Mouse (Mus musculus) telencephalon, adult 2 months (tissue): ENCODE results near the gene Cnot1.
"Not testable (repeated sequence)": the region's sequence is repeated elsewhere in the genome, so short reads cannot be mapped to it uniquely, and the experiment has no call there.

ENCODE experiments used
- DNase-seq: peaks from one replicate; pipeline ENCODE4 v3.0.0-alpha.2; 2011; ENCODE audit warnings: low read depth, low spot score

Cnot1 gene

DNA sequence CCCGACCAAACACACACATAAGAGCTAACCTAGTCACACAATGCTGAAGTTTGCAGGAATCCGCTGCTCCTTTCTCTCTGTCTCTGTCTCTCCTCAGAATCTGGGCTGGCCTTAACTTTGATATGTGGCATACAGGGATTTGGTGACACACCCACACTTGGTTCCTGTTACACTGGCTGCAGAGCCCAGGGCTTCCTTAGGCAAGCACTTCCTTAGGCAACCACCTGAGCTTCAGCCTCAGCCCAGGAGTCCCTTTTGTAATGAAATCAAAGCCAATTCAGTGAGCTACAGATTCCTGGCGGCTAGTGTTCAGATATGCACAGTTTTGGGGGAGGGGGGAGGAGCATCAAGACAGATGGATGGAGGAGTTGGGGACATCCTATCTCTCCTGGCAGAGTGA is 10.3 kb upstream of the Cnot1 start:
- no peak for DNase-seq

DNA sequence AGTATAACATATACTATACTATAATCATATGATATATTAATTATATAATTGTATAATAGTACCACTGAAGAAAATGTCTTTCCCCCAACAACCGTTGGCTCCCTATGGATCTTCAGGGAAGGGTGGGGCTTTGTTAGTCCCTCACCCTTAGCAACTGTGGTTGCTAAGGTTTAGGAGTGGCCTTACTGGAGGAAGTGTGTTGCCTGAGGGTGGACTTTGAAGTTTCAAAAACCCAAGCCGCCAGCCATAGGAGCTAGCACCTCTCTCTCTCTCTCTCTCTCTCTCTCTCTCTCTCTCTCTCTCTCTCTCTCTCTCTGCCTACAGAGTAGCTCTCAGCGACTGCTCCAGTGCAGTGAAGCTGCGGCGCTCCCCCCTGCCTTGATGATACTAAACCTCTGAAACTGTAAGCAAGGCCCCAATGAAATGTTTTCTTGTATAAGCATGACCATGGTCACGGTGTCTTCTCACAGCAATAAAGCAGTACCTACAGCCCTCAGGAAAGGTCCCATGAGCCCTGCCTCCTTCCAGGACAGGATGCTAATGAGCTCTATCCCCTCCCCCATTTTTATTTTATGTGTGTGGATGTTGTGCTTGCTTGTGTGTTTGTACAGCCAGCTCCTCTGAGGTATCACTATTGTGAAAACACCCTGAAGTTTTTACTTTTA is 8.9 kb upstream of the Cnot1 start:
- no peak for DNase-seq

DNA sequence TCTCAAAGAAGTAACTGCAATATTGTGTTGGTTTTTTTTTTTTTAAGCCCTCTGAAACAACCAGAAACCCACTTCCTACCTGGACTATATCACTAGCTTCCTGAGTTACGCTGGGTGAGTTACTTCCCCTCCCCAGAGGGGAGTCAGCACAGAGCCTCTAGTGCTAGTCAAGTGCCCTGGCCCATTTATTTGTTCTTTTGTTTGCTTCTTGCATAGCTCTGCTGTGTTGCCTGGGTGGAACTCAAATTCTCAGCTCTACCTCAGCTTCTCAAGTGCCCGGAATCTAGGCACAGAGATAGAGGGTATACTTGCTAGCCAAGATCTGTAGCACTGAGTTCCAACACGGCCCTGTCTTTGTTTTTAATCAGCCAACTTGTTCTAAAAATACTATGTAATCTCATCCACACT is 2.9 kb upstream of the Cnot1 start:
- DNase-seq, result no peak

DNA sequence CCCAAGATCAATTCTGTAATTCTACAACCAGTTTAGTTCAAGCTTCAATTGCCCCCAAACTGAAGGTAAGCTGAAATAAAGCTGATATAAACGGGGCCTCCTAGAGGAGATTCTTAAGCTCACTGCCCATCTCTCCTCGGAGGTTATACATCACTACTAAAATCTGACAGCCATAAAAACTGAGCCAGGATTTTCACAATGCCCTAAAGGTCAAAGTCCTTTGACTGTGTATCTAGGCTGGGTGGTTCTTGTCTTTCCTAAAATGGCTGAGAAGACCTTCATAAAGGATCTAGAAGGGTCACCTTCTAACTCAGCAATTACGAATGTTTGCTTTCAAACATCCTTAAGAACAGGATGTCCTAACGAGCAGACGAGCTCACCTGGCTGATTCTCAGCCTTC is 1.9 kb upstream of the Cnot1 start:
- DNase-seq, result no peak

DNA sequence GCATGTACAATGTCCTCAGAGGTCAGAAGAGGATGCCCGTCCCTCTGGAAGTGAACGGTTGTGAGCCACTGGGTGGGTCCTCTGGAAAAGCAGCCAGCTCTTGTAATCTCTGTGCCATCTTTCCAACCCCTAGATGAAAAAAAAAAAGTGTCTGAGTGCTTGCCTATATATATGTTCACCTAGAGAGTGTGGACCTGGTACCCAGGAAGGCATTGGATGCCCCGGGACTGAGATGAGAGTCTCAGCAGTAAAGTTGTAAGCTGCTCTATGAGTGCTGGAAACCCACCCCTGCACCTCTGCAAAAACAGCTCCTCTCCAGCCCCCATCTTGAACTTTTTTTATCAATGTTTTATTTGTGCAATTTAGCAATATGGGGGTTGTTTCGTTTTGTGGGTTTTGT is 1.4 kb upstream of the Cnot1 start:
- DNase-seq, result no peak

DNA sequence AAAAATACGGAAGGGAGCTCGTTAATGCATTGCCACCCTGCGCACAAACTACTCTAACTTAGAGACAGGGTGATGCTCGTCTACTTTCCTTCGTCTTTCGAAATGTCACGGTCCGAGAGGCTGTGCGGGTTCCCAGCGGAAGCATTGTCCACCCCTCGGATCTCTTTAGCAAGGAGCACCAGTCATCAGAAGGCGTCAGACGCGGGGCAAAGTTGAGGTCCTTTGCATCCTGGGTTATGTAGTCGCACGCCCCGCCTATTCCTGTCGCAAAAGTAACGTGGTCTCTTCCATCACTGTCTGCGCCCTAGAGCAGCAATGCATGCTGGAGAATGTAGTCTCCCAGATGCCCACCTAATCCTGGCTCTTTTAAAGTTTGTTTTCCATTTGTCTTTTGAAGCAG is 597 bp upstream of the Cnot1 start:
- peak; percentile 98 for DNase-seq

DNA sequence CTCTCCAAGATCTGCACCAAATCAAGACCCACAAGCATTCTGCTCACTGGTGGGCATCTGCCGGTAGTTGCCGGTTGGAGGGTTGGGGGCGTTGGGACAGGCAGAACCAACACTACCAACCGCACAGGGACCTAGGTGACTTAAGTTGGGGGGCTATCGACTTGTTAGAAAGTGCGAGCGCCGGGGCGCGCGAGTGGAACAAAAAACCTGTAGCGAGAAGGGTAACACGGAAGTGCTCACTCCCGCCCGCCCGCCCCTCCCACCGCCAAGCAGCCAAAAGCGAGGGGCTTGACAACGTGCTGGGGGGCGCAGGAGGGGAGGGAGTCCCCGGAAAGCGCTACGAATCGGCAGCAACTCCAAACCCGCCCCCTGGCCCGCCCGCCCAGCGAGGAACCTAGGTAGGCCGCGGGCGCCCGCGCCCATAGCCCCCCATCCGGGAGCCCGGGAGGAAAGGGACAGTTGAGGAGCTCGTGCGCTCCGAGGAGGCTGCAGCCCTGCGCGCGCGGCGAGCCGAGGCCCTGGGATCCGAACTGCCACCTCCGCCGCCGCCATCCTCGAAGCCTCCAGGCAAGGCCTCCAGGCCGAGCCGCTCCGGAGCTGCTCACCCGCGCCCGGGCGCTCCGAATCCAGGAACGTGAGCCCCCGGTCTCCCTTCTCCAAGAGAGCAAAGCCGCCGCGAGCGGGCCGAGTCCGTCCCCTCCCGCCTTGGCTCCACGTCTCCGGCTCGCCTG is 638 bp downstream of the Cnot1 start:
- DNase-seq, result no peak

DNA sequence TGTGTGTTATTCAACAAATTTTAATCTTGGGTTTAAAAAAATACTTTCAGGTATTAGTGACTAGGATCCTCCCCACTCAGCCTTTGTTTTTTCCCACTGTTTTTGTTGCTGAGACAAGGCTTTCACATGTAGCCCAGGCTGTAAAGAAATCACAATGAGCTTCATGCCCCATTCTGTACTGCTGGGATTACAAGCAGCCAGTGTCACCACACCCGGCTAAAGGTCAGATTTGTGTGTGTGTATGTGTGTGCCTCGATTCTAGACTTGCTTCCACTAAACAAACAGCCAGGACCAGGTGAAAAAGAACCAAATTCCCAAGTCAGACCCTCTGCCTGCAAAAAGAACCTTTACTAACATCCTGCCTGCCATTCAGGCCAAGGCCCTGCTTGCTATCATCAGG is 1.8 kb downstream of the Cnot1 start:
- DNase-seq, result no peak

DNA sequence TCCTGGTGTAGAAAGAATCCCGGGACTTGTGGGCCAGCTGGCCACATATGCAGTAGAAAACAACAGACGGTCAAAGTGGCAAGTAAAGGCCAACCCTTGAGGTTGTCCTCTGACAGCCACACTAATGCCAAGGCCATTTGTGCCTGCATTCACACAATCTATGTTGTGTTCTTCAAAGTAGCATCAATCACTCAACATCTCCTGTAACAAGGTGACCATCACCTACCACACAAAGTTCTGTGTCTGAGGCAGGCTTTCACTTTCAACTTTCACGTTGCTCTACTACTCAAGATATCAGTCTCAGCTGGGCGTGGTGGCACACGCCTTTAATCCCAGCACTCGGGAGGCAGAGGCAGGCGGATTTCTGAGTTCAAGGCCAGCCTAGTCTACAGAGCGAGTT is 5.0 kb downstream of the Cnot1 start:
- DNase-seq, result no peak

DNA sequence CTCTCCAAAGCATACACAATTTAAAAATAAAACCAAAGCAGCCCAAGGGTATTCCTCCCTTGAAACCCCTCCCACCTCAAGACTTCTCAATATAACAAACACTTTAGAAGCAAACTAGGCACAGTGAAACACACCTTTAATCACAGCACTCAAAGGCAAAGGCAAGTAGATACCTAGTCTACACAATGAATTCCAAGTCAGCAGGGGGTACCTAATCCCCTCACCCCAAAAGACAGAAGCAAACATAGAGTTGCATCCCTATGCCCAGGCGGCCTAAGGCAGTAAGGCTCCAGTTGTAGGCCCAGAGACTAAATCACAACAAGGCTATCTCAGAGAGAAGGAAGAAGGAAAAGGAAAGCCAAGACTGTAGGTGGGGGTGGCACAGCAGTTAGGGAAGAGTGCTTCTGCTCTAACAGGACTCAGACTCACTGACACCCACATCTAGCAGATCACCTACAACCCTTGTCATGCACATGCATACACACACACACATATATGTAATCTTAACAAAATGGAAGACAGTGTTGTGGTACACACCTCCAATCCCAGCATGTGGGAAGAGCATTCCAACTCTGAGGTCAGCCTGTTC is 5.7 kb downstream of the Cnot1 start:
- DNase-seq, result no peak

DNA sequence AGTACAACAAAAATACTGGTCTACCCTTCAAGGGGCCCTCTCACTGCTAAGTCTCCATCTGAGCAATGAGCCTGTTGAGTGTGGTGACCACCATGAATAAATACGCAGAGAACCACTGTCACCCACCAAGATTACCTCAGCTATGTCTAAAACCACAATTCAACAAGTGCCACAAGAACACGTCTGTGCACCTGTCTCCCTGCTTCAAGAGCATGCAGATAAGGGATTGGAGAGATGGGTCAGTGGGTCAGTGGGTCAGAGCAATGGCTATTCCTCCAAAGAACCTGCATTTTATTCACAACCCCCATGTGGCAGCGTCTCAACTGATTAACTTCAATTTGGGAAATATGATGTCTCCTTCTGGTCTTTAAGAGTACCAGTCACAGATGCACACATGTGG is 6.9 kb downstream of the Cnot1 start:
- no peak for DNase-seq

DNA sequence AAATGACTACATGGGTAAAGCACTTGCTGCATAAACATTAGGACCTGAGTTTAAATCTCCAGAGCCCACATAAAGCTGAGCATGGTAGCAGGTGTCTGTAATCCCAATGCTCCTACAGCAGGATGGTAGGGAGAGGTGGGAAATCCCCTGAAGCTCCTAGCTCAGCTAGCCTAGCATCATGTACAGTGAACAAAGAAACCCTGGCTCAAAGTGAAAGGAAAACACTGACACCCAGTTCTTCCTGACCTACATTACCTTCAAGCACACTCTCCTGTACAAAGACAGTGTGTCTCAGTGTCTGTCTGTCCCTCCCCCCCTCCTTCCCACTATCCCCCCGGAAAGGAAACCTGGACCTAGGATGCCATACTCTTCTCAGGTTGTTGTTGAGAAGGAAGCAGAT is 7.4 kb downstream of the Cnot1 start:
- no peak for DNase-seq

DNA sequence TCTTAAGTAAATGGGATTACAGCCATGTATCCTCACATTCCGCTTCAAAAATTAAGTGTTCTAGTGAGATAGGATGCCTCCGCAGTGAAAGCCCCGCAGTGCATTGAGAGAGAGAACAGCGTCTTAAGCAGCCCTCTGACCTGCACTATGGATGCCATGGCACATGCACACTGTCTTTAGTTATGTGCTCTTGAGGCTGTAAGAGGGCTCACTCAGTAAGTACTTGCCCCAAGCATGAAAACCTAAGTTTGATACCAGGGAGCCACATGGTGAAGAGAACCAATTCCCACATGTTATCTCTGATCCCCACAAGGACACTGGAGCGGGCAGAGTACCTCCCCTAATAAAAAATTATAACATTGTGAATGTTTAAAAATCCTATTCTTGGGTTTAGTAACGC is 8.1 kb downstream of the Cnot1 start:
- no peak for DNase-seq

DNA sequence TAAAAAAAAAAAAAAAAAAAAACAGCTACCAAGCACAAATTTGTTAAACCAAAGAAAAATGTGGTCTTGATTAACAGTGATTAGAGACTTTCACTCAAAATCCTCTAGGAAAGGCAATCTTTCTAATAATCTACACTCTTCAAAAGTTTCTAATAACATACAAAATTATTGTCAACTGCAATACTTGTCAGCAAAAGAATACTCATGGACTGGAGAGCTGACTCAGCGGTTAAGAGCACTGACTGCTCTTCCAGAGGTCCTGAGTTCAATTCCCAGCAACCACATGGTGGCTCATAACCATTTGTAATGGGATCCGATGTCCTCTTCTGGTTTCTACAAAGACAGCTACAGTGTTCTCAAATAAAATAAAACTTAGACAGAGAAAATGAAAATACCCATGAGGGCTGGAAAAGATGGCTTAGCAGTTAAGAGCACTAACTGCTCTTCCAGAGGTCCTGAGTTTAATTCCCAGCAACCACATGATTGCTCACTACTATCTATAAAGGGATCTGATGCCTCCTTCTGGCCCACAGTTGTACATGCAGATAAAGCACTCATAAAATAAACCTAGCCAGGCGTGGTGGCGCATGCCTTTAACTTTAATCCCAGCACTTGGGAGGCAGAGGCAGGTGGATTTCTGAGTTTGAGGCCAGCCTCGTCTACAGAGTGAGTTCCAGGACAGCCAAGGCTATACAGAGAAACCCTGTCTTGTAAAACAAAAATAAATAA is 11.8 kb downstream of the Cnot1 start:
- not testable (repeated sequence) for DNase-seq

DNA sequence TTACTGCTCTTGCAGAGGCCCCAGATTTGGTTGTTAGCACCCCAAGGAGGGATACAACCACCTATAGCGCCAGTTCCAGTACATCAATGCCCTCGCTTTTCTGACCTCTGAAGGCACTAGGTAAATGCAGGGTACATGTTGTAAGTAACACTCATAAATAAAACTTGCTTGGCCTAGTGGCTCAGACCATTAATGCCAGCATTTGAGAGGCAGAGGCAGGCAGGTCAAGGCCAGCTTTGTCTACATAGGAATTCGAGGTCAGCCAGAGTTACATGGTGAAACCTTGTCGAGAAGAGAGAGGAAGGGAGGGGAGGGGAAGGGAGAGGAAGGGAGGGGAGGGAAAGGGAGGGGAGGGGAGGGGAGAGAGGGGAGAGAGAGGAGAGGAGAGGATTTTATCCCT is 21.7 kb downstream of the Cnot1 start:
- DNase-seq, result no peak

DNA sequence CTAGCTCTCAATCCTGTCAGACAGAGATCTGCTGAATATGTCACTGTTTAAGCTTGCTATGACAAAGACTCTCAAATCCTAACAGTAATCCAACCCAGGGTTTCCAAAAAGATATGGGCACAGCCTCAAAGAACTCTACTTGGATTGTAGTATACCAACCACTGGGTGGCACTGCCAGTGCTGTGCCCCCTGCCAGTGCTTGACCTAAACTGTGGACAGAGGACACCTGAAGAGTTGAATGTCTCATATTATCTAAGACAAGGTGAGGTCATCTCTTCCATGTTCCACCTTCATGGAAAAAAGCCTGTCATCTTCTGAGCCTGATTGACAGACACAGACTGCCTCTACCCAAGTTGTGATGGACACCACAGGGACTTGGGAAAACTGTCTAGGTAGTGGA is 24.6 kb downstream of the Cnot1 start:
- no peak for DNase-seq

DNA sequence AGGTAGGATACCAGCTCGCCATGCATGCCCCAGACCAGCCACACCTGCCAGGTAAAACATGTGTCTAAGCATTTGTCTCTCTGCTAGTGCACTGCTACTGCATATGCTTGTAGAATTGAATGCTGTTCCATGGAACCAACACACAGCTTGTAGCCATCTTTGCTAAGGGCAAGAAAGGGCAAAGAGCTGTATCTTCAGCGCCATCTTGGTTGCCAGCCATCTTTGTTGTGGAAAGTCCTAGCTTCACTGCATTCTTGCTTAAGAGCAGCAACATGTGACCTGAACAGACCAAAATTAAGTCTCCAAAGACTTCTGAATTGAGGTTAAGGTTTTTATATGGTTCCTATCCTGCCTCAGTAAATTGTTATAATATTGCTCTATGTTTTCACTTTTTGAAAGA is 25.5 kb downstream of the Cnot1 start:
- no peak for DNase-seq

DNA sequence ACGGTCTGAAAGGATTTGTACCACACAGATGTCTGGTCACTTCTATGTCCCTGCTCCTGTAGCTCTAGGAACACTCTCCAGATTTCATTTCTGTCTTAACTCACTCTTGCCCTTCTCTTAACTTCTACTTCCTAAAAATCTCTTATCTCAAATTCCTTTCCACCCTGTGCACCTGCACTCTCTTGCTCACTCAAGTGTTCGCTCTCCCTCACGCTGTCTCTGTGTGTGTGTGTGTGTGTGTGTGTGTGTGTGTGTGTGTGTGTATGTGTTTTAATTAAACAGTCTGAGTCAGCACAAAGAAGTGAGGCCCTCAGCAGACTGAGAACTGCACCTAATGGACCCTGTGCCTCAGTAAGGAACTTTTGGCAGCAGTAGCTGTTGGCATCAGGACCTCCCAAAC is 26.2 kb downstream of the Cnot1 start:
- DNase-seq, result no peak

DNA sequence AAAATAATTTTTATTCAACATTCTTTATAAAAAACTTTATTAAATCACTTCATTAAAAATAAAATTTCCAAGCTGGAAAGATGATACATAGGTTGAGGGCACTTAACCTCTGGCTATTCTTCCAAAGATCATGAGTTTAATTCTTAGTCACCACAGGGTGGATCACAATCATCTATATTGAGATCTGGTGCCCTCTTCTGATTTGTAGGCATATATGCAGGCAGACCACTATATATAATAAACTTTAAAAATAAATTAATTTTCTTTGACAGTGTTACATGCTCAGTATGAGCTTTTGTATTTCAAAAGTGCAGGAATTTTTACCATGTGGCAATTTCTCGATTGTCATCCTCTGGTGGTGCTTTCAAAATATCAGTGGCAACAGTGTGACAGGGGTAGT is 43.1 kb downstream of the Cnot1 start:
- DNase-seq, result no peak

DNA sequence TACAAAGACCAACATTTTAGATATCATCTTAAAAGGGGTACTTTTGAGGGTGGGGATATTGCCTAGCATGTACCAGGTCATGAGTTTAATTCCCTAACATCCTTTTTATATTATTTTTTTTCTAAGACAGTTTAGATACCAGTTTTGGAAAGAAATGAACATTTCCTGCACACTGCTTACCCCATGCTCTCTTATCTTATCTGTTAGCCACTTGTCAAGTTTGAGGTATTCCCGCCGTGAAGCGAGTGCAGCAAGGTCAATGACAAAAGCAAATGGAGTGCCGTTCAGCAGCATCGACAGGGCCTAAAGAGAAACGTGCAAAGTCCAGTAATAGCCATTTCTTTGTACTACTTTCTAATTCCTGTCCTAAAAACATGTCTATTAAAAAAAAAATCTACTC is 46.9 kb downstream of the Cnot1 start:
- no peak for DNase-seq

DNA sequence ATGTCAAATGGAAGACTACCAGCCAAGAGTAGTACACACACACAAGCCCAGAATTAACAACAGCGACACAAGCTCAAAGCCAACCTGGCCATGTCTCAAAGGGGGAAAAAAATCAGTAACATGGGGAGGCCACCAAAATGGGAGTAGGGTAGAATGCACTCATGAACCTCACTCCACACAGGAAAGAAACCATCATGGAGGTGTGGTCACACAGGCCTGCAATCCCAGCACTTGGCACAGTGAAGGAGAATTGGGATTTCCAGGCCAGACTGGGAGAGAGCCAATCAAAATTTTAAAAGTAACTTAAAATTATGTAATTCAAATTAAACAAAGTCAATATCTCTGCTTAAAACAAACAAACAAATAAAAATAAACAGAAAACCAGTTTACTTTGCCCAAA is 55.3 kb downstream of the Cnot1 start:
- DNase-seq, result no peak

DNA sequence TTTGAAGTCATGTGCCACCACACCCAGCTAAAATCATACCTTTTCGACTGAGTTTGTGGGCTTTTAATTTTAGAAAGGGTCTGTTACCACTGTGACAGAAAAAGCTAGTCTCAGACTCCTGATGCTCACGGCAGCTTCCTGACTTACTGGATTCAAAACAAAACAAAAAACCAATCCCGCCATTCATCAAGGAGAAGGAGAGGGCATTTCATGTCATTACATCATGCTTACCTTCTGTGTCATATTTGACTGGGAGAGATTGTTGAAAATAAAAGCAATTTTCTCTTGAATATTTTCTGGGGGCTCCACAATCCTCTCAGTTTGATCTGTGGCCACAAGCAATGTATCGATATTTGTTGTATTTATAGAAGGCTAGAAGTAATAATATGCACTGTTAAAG is 59.2 kb downstream of the Cnot1 start:
- no peak for DNase-seq

DNA sequence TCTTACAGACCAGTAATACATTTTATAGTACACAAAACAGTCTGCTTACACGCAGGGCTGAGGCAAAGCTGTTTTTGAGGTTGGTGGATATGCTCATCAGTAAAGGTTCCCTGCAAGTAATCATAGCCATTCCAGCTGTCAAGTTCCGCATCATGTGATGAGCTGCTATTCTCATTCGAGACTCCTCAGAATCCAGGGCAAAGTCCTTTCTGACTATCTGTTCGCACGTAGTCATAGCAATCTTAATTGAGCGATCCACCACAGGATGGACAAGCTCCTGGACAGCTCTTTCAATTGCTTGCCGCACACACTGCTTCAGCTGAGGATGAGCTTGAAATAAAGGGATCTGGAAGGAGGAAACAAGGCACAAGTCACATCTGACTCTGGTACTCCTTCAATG is 65.5 kb downstream of the Cnot1 start:
- DNase-seq, result no peak
